Mouse (Mus musculus): Measurements from ENCODE around the gene 1700018B08Rik.

DNA sequence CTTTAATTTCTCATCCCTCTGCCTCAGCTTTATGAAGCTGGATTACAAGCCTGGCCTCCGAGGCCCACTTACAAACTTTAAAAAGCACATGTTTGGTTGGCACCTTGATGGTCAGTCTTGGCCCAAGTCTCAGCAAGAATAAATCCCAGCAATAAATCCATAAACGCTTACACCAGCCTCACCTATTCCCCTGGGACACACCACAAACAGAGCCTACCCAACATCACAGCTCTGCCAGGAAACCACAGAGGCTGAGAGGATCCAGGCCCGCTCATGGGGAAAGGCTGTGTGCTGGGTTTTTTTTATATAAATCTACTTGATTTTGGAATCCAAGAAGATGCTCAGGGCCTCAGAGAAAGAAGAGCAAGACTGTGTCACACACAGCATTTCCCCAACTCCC, 31.5 kb upstream of the 1700018B08Rik start:
- TF ChIP-seq CTCF (IDR thresholded peaks at IDR 0.05; ENCODE audit: control insufficient read depth, insufficient read depth, low read length) (no peak), POLR2A (IDR thresholded peaks at IDR 0.05; ENCODE audit: borderline replicate concordance, control insufficient read depth, low read depth, low read length) (no peak)
